Mouse (Mus musculus): Measurements from ENCODE around the gene Mug1. TPM values are rescaled to one million over a fixed set of nuclear protein-coding genes. Genes with fewer than 3 reads are reported as not detected.

Mug1 gene
- total and polyA plus RNA-seq, 3 experiments = not detected

- H3K36me3 ChIP-seq (replicated peaks in 1 of 2; ENCODE audit: control insufficient read depth in 1 of 2, insufficient read depth in 1 of 2, low read length in 1 of 2) = no peaks in the 10 kb centered on the region
- dilution Hi-C loops (cut with MboI; ENCODE audit: extremely low pct_ligation_motif_present, extremely low pct_unique_long_range_greater_than_20kb, low sequenced_read_pairs) (no loop called here), in situ Hi-C loops (cut with MboI; ENCODE audit: low pct_ligation_motif_present, low pct_unique_long_range_greater_than_20kb, low sequenced_read_pairs) (no loop called here)
- no peaks in the 10 kb centered on the region for H3K4me1 ChIP-seq (ENCODE audit: control insufficient read depth in 1 of 2, insufficient read depth in 2 of 2)
- TF ChIP-seq CHD2 (IDR thresholded peaks at IDR 0.05; ENCODE audit: low read length) (no peak), BHLHE40 (IDR thresholded peaks at IDR 0.05; ENCODE audit: low read depth, low read length) (no peak), ELF1 (IDR thresholded peaks at IDR 0.05; ENCODE audit: low read depth, low read length) (no peak), HCFC1 (IDR thresholded peaks at IDR 0.05; ENCODE audit: low read depth, low read length) (no peak), MAZ (IDR thresholded peaks at IDR 0.05; ENCODE audit: low read depth, low read length) (no peak), KAT2A (IDR thresholded peaks at IDR 0.05; ENCODE audit: insufficient replicate concordance, low read length) (no peak), ETS1 (conservative IDR thresholded peaks at IDR 0.05; ENCODE audit: low read depth, low read length) (no peak), GABPA (IDR thresholded peaks at IDR 0.05; ENCODE audit: insufficient replicate concordance, low read depth, low read length) (no peak), POLR2A (IDR thresholded peaks at IDR 0.05; ENCODE audit: low read depth, low read length) (no peak), MXI1 (IDR thresholded peaks at IDR 0.05; ENCODE audit: low read depth, low read length) (no peak), CHD1 (IDR thresholded peaks at IDR 0.05; ENCODE audit: low read depth, low read length) (no peak), IRF4 (IDR thresholded peaks at IDR 0.05; ENCODE audit: low read depth, low read length) (no peak), NRF1 (IDR thresholded peaks at IDR 0.05; ENCODE audit: low read depth, low read length) (no peak), E2F4 (IDR thresholded peaks at IDR 0.05; ENCODE audit: insufficient replicate concordance, low read depth, low read length) (no peak), ZMIZ1 (IDR thresholded peaks at IDR 0.05; ENCODE audit: low read depth, low read length) (no peak), UBTF (IDR thresholded peaks at IDR 0.05; ENCODE audit: low read depth, low read length) (no peak), PAX5 (IDR thresholded peaks at IDR 0.05; ENCODE audit: low read length) (no peak), SMC3 (IDR thresholded peaks at IDR 0.05; ENCODE audit: low read depth, low read length) (no peak)
- H3K27me3 ChIP-seq (replicated peaks) = peaks cover 17% of the 10 kb centered on the region
- no peaks in the 10 kb centered on the region for H3K79me2 ChIP-seq (replicated peaks; ENCODE audit: control insufficient read depth, extremely low read depth, insufficient read depth, poor library complexity, severe bottlenecking)
- no peak overlapping the region for H3K4me2 ChIP-seq (ENCODE audit: insufficient read depth, low read depth, poor library complexity, severe bottlenecking)
- no peak overlapping the region for H3K9ac ChIP-seq (ENCODE audit: insufficient read depth, low read depth)
- H3K27ac ChIP-seq (ENCODE audit: insufficient read depth, low read depth) = no peak overlapping the region
- DNase-seq (ENCODE audit: extremely low read depth) = no peak
- H3K9me3 ChIP-seq (replicated peaks; ENCODE audit: low read length) = no peaks in the 10 kb centered on the region
- no peak overlapping the region for H3K4me3 ChIP-seq (replicated peaks in 1 of 3; ENCODE audit: low read depth in 2 of 3, low read length in 2 of 3, poor library complexity in 1 of 3)
Observed at GRCm38 (mm10) chr6:121848378-121848777, 10.0 kb downstream of the Mug1 start.

Other genes with a start within 250 kb of the Mug1 start
- not detected in 2 replicates for gene A2m, start 203.2 kb upstream of the Mug1 start, total RNA-seq (2012; rRNA removed)
- not detected in 2 replicates for gene A2m, start 203.2 kb upstream of the Mug1 start, total RNA-seq (2014; rRNA removed)
- gene A2m, start 203.2 kb upstream of the Mug1 start, polyA plus RNA-seq (2012; ENCODE audit: insufficient read length, low read depth) = not detected in 2 replicates
- not detected in 2 replicates for gene Gm7298, start 105.6 kb upstream of the Mug1 start, total RNA-seq (2012; rRNA removed)
- not detected in 2 replicates for gene Gm7298, start 105.6 kb upstream of the Mug1 start, total RNA-seq (2014; rRNA removed)
- not detected in 2 replicates for gene Gm7298, start 105.6 kb upstream of the Mug1 start, polyA plus RNA-seq (2012; ENCODE audit: insufficient read length, low read depth)
- gene Mug2, start 168.2 kb downstream of the Mug1 start, total RNA-seq (2012; rRNA removed) = not detected in 2 replicates
- not detected in 2 replicates for gene Mug2, start 168.2 kb downstream of the Mug1 start, total RNA-seq (2014; rRNA removed)
- not detected in 2 replicates for gene Mug2, start 168.2 kb downstream of the Mug1 start, polyA plus RNA-seq (2012; ENCODE audit: insufficient read length, low read depth)

All from CH12.LX (cell line).